Mouse (Mus musculus) cortical plate, adult 2 months (tissue): Measurements from ENCODE around the gene Mapkap1. TPM values are rescaled to one million over a fixed set of nuclear protein-coding genes. Genes with fewer than 3 reads are reported as not detected.

Experiments used
- H3K27ac ChIP-seq: fragments of 200-500 bp; 2 replicates; pipeline ENCODE4 v1.5.1; 2012; ENCODE audit warnings: low read length, control low read depth, inconsistent platforms; ENCODE audit not compliant: insufficient read depth
- H3K4me1 ChIP-seq: fragments of 200-500 bp; 2 replicates; pipeline ENCODE4 v1.6.1; 2011; ENCODE audit warnings: low read length; ENCODE audit not compliant: control insufficient read depth, insufficient read depth
- H3K4me3 ChIP-seq: fragments of 200-500 bp; 2 replicates; pipeline ENCODE4 v1.5.1; 2011; ENCODE audit warnings: mild to moderate bottlenecking, low read length, control low read depth; ENCODE audit not compliant: insufficient read depth
- CTCF ChIP-seq: fragments of 200-500 bp; IDR thresholded peaks from 2 replicates; pipeline ENCODE4 v1.5.1; 2011; ENCODE audit warnings: mild to moderate bottlenecking, control low read depth, low read length; ENCODE audit not compliant: insufficient read depth; ENCODE audit errors: extremely low read depth
- POLR2A ChIP-seq: fragments of 200-500 bp; IDR thresholded peaks from 2 replicates; pipeline ENCODE4 v1.6.1; 2011; ENCODE audit warnings: mild to moderate bottlenecking, low read length, control low read depth; ENCODE audit not compliant: insufficient read depth; ENCODE audit errors: extremely low read depth
- polyA plus RNA-seq: library from polyadenylated mRNA; depleted of rRNA; stranded (reverse); fragments of >200 nt; gene quantifications from 2 replicates; pipeline ENCODE4 v1.2.3, GENCODE M21; 2012; rRNA removed

Gene Mapkap1
- 52.4 and 53.0 TPM in 2 replicates for polyA plus RNA-seq

DNA sequence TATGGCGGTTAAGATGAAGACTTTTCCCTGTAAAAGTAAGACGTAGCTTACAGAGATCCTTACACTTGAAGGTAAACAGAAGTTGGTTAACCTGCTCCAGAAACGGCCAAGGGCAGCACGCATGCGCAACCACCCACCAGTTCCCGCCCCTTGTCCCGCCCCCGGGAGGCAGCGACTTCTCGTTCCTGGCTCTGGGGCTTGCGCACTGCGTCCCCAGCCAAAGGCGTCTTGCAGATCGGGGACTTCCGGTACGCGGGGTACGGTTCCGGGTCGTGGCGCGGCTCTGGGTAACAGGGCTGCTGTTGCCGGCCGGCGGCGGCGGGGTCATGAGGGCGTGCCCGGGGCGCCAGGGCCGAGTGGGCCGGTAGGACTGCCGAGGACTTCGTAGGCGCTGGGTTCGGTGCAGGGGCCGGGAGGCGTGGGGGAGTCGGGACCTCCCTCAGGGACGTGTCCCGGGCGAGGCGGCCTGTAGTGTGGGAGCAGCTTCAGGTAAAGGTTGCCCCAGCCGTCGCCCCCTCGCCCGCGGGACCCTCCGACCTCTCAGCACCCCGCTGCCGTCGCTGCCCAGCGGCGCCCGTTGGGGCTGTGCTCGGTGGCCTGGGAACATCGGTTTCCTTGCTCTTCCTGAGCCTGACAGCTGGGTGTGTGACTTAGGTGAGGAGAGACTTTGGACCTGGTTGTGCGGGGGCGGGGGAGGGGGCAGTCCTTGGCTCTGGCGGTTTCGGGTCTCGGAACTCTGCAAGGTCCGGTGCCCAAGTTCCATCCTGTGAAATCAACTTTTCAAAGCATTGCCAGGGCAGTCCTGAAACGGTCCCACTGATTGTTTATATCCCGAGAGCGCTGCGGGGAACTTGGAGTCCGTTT lies at the start of gene Mapkap1:
Gene Mapkap1 (plus strand): TSS at position 171 of the 864 bp plus-strand sequence.
- no peak within 1 kb of the TSS for H3K27ac ChIP-seq
- peaks cover 11% of the 10 kb centered on the region for H3K4me1 ChIP-seq
- H3K4me3 ChIP-seq = peak within 1 kb of the TSS; percentile 75
- TF ChIP-seq CTCF (no peak), POLR2A (peak; percentile 50; the same call in 1 of the 2 replicates)

DNA sequence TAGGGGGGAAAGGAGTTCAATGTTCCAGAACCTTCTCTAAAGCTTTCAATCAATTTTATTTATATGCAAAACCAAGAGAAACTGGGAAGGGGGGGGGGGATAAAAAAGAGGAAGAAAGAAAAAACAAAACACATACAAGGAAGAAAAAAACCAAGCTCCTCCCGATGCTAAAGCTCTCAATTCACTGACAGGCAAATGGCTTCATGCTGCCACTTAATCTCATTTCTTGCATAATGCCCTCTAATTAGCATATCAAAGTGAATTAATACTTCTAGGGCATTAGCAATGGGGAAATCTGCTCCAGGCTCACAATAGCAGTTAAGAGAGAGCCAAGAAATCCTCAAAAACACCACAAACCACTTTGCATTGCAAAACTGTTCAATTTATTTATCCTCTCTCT lies 42.9 kb upstream of the Mapkap1 start:
- H3K4me3 ChIP-seq = no peak overlapping the region
- H3K4me1 ChIP-seq = no peaks in the 10 kb centered on the region
- TF ChIP-seq CTCF (no peak), POLR2A (no peak)
- H3K27ac ChIP-seq = no peak overlapping the region

DNA sequence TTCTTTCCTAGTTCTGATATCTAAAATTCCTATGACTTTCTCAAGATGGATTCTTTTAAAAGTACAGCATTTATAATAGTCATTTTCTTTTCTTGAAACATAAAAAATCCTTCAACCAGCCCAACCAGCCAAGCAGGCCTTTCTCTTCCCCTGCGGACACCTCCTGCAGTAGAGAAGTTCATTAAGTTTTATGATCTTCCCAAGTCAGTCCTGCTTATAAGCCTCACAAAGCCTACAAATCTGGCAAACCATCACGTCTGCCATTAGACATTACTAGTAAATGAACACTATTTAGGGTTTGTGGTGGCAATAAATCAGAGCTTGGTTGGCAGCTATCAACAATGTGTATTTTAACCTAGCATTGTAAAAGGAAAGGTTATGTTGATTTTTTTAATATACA lies 39.5 kb upstream of the Mapkap1 start:
- H3K4me3 ChIP-seq = no peak overlapping the region
- TF ChIP-seq POLR2A = no peak
- H3K27ac ChIP-seq = no peak overlapping the region
- no peaks in the 10 kb centered on the region for H3K4me1 ChIP-seq

DNA sequence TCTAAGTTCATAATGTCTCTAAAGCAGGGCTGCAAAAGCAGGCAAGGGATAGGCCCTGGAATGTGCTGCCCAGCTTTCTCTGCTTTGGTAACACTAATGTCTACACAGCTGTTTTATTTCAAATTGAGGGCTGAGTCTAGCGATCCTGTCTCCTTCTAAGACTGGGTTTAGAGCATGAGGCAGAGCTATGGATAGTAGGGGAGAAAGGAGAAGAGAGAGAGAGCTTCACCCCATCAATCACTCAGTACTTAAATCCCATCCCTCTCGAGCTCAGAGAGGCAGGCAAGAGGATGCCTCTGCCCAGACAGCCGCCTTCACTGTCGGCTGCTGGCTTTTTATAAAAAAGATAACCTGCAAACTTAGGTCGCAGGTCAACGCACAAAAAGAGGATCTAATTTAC lies 38.2 kb upstream of the Mapkap1 start:
- TF ChIP-seq CTCF (no peak), POLR2A (no peak)
- H3K4me1 ChIP-seq = no peaks in the 10 kb centered on the region
- no peak overlapping the region for H3K4me3 ChIP-seq
- no peak overlapping the region for H3K27ac ChIP-seq

DNA sequence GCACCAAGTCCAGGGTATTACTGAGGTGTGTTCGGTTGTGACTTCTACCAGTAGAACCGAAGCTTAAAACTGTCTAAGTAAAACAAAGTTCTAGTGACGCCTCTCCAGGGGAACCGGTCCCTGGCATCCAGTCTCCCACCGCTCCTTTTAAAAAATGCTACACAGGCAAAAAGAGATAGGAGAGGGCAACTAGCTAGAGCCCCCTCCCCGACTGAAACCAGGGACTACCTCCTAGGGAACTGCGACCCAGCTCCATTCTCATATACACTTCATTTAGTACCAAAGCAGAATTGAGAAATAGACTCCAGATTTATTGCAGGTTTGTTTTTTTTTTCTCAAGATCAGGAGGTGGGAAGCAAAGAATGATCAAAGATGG lies 36.2 kb upstream of the Mapkap1 start:
- H3K4me1 ChIP-seq = no peaks in the 10 kb centered on the region
- H3K4me3 ChIP-seq = peak overlapping the region; percentile 48; the same call in 1 of the 2 replicates
- H3K27ac ChIP-seq = no peak overlapping the region
- TF ChIP-seq POLR2A = no peak
- no peak for TF ChIP-seq CTCF

DNA sequence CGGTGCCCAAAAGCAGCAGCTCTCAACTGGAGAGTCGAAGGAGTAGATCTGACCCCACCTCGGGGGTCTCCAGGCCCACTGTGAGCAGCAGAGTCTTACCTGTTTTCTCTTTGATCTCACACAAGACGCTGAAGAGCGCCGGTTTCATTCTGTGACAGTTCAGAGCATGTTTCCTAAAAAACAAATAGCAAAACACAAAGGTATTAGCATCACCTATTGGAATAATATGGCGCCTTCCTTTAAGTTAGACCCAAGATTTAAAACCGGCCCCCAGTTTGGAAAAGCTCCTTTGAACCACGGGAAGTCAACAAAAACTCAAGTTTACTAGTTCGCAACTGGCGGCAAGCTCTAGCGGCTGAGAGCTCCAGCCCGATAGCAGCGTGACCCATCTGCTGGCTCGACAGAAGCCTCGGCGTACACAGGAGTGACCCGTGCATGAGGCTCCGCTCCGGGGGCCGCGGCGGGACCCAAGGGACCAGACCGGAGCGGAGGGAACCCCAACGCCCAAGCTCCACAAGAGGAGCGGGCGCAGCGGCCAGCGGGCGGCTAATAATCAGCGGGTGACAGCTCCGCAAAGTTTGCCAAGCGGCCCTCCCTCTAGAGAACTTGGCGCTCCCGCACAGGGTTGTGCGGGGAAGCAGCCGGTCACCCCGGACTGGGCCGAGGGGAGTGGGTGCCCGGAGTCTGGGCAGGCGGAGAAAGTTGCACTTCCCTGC lies 35.7 kb upstream of the Mapkap1 start:
- TF ChIP-seq POLR2A = no peak
- TF ChIP-seq CTCF = no peak
- peak overlapping the region; percentile 48 for H3K4me3 ChIP-seq
- H3K4me1 ChIP-seq = no peaks in the 10 kb centered on the region
- H3K27ac ChIP-seq = 0 out of 2 replicates have a peak overlapping the region, but pooled peaks have one; percentile 21

DNA sequence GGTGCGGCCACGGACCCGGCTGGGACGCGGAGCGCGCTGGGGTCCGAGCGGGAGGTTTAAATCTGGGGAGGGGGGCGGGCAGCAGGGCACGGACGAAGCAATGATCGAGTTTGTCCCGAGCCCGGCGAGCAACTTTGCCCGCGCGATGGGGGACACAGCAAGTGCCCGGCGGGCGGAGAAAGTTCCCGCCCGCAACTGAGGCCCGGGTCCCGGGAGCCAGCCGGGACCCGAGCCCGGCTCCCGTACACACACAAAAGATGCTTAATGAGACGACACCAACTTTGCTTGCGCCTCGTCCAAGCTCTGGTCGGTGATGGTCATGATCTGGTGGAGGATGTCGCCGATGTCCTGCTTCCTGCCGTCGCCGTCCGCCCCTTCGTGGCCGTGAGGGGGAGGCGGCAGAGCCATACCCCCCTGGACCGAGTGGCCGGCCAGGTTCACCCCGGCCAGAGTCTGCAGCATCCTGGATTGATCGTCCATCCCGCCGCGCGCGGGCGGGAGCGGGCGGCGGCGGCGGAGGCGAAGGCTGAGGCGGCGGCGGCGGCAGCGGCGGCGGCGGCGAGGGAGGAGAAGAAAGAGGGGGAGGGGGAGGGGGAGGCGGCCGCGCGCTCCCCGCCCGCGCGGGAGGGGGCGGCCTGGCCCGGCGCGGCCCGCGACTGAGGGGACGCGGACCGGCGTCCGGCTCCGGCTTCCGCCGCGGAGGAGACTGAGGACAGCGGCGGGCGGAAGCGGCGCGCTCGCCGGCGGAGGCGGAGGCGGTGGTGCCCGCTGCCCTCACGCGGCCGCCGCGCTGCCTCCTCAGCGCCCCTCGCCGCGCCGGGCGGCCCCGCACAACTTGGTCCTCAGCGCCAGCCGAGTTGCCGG lies 34.9 kb upstream of the Mapkap1 start:
- Histone ChIP-seq H3K4me1 (no peaks in the 10 kb centered on the region), H3K27ac (no peak overlapping the region), H3K4me3 (peak overlapping the region; percentile 48)
- TF ChIP-seq CTCF = no peak
- TF ChIP-seq POLR2A = no peak

DNA sequence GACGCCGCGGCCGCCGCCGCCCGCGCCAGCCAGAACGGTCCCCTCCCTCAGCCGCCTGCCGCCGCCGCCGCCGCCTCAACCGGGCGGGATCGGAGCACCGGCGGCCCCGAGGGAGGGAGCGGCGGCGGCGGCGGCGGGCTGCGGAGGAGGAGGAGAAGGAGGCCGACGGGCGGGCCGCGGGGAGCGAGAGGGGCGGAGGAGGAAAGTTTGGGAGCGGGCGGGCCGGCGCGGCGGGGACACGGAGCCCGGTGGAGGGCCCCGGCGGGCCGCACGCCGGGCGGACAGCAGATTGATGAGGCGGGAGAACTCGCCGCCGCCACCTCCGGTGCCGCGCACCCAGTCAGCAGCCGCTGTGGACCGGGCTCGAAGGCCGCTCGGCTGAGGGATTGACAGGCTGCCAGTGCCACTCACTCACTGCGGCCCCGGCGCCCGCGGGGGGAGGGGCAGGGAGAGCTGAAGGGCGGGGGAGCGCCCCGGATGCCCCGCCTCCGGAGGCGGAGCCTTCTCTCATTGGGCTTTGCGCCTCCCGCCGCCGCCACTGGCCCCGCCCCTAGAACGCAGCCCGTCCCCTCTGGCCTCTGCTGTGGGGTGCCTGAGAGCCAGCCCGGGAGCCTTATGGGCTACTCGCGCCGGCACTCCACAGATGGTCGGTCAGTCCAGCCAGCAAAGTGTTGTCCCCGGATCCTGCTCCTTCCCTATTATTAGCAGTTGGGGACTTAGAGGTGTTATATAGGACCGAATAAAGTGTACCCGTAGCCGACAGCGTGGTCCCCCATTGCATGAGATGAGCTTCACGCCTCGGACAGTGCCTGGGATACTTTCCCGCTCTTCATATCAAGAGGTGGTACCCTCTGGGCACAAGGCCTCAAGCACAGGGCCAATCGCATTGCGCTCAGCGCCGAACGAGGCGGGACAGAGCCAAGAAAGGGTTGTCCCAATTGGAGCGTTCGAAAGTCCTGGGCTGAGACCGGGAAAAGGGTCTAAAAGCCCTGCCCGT lies 34.0 kb upstream of the Mapkap1 start, which contains the start of gene Pbx3:
Gene Pbx3 (minus strand): TSS at position 838 of the 997 bp plus-strand sequence.
- no peaks in the 10 kb centered on the region for H3K4me1 ChIP-seq
- TF ChIP-seq CTCF = no peak
- no peak for TF ChIP-seq POLR2A
- H3K27ac ChIP-seq = peak within 1 kb of the TSS; percentile 54; the same call in 1 of the 2 replicates
- H3K4me3 ChIP-seq = peak within 1 kb of the TSS; percentile 48
